Mouse (Mus musculus) forebrain, embryonic 16.5 days (tissue): ENCODE measurements around the gene Gm27021. TPM values are rescaled to one million over a fixed set of nuclear protein-coding genes. Genes with fewer than 3 reads are reported as not detected.

Experiments used
- ATAC-seq: fragments of 200-750 bp; cut with Nextera tagmentation; 2 replicates; pipeline ENCODE4 v1.8.0; 2017; ENCODE audit warnings: mild to moderate bottlenecking, moderate library complexity
- H3K27ac ChIP-seq: fragments of 300-500 bp; sonication (generic); 2 replicates; pipeline ENCODE4 v1.5.1; 2014; ENCODE audit warnings: low read length, control low read depth
- H3K27me3 ChIP-seq: fragments of 300-500 bp; sonication (generic); replicated peaks from 2 replicates; pipeline ENCODE4 v1.6.1; 2014; ENCODE audit warnings: low read length; ENCODE audit not compliant: control insufficient read depth, insufficient read depth
- H3K36me3 ChIP-seq: fragments of 300-500 bp; sonication (generic); 2 replicates; pipeline ENCODE4 v1.6.1; 2014; ENCODE audit not compliant: control insufficient read depth, insufficient read depth
- H3K4me1 ChIP-seq: fragments of 300-500 bp; sonication (generic); replicated peaks from 2 replicates; pipeline ENCODE4 v1.6.1; 2014; ENCODE audit warnings: low read length; ENCODE audit not compliant: control insufficient read depth, insufficient read depth
- H3K4me2 ChIP-seq: fragments of 300-500 bp; sonication (generic); 2 replicates; pipeline ENCODE4 v1.6.1; 2014; ENCODE audit warnings: mild to moderate bottlenecking, low read length, control low read depth
- H3K4me3 ChIP-seq: fragments of 300-500 bp; sonication (generic); replicated peaks from 2 replicates; pipeline ENCODE4 v1.5.1; 2014; ENCODE audit warnings: mild to moderate bottlenecking, low read length, control low read depth
- H3K9ac ChIP-seq: fragments of 300-500 bp; sonication (generic); replicated peaks from 2 replicates; pipeline ENCODE4 v1.6.1; 2014; ENCODE audit warnings: low read depth, low read length, control low read depth
- H3K9me3 ChIP-seq: fragments of 300-500 bp; sonication (generic); 2 replicates; pipeline ENCODE4 v1.6.1; 2016; ENCODE audit warnings: low read length; ENCODE audit not compliant: control insufficient read depth
- WGBS: fragments of 180-500 bp; shearing (Covaris S2); extraction: QIAGEN DNeasy Blood & Tissue Kit; methylation state at CpG from one replicate; pipeline ENCODE4 v1.1.7; 2014; 5-methylcytosine and 5-hydroxymethylcytosine counted together
- polyA plus RNA-seq: library from polyadenylated mRNA; unstranded; fragments of >200 nt; fragmentation: Nextera tagmentation; extraction: Ambion mirVana; gene quantifications from 2 replicates; pipeline ENCODE4 v1.2.1, GENCODE M21; 2015

Gene Gm27021
- polyA plus RNA-seq, 1 experiment from 2014 or later, result 5.5 TPM

GRCm38 (mm10) chr8:120581811-120582210 lies 86.1 kb downstream of the Gm27021 start:
- 0 out of 2 replicates have a peak, but pooled peaks cover 2% of the 10 kb centered on the region for H3K4me1 ChIP-seq
- no peak overlapping the region for H3K4me3 ChIP-seq
- ATAC-seq, result no peak
- no peaks in the 10 kb centered on the region for H3K9me3 ChIP-seq
- 87% methylated on average over 8 of the region's 8 CpGs for WGBS
- H3K27ac ChIP-seq, result no peak overlapping the region
- H3K36me3 ChIP-seq, result peaks cover 19% of the 10 kb centered on the region; the same call in 1 of the 2 replicates
- H3K4me2 ChIP-seq, result no peak overlapping the region
- no peaks in the 10 kb centered on the region for H3K27me3 ChIP-seq
- no peak overlapping the region for H3K9ac ChIP-seq

GRCm38 (mm10) chr8:120581329-120581728 lies 86.5 kb downstream of the Gm27021 start:
- H3K4me3 ChIP-seq, result no peak overlapping the region
- 0 out of 2 replicates have a peak, but pooled peaks cover 2% of the 10 kb centered on the region for H3K4me1 ChIP-seq
- 85% methylated on average over 12 of the region's 12 CpGs for WGBS
- H3K36me3 ChIP-seq, result peaks cover 24% of the 10 kb centered on the region; the same call in 1 of the 2 replicates
- ATAC-seq, result no peak
- no peaks in the 10 kb centered on the region for H3K9me3 ChIP-seq
- H3K4me2 ChIP-seq, result no peak overlapping the region
- no peak overlapping the region for H3K27ac ChIP-seq
- no peaks in the 10 kb centered on the region for H3K27me3 ChIP-seq
- H3K9ac ChIP-seq, result no peak overlapping the region

GRCm38 (mm10) chr8:120580336-120581000 lies 87.4 kb downstream of the Gm27021 start:
- peaks cover 30% of the 10 kb centered on the region; the same call in 1 of the 2 replicates for H3K36me3 ChIP-seq
- no peaks in the 10 kb centered on the region for H3K27me3 ChIP-seq
- WGBS, result 76% methylated on average over 8 of the region's 8 CpGs
- 0 out of 2 replicates have a peak, but pooled peaks cover 2% of the 10 kb centered on the region for H3K4me1 ChIP-seq
- ATAC-seq, result no peak
- H3K4me2 ChIP-seq, result no peak overlapping the region
- no peak overlapping the region for H3K27ac ChIP-seq
- no peak overlapping the region for H3K4me3 ChIP-seq
- H3K9me3 ChIP-seq, result no peaks in the 10 kb centered on the region
- no peak overlapping the region for H3K9ac ChIP-seq

DNA sequence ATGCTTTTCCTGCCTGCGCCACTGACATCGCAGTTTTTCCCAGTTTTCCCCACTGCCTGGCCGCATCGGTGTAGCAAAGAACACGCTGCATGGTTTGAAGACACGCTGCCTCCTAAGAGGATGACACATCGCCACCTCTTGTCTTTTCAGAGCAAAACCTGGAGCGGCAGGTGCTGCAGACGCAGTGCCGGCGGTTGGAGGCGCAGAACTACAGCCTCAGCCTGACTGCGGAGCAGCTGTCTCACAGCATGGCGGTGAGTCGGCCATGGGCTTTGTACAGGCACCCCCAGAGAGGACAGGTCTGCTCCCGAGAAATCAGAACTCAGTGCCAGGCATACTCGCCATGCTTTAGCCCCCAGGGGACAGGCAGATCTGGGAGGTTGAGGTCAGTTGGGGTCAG lies 90.1 kb downstream of the Gm27021 start:
- no peak overlapping the region for H3K27ac ChIP-seq
- 0 out of 2 replicates have a peak, but pooled peaks cover 2% of the 10 kb centered on the region for H3K4me1 ChIP-seq
- ATAC-seq, result no peak
- no peak overlapping the region for H3K4me3 ChIP-seq
- no peak overlapping the region for H3K4me2 ChIP-seq
- H3K27me3 ChIP-seq, result no peaks in the 10 kb centered on the region
- H3K9me3 ChIP-seq, result no peaks in the 10 kb centered on the region
- WGBS, result 86% methylated on average over 17 of the region's 17 CpGs
- H3K9ac ChIP-seq, result no peak overlapping the region
- peaks cover 54% of the 10 kb centered on the region for H3K36me3 ChIP-seq

DNA sequence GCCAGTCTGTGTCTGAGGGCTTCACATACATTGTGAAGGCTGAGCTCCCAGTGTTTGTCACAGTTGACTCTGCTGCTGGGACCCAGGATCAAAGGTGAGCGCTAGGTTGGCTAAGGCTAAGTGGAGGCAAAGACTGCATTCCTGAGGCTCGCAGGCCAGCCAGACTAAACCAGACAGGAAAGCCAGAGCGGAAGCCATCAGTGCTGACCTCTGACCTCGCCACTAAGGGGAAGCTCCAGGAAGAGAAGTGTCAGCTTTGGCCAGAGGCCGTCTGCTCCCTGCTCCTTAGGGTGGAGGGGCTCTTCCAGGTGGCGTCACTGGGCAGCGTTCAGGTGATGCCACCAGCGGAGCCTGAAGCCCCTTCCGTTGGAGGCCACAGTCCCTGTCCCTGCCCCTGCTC lies 92.1 kb downstream of the Gm27021 start:
- 75% methylated on average over 9 of the region's 9 CpGs for WGBS
- Histone ChIP-seq H3K4me3 (no peak overlapping the region), H3K4me1 (0 out of 2 replicates have a peak, but pooled peaks cover under 1% of the 10 kb centered on the region), H3K9ac (no peak overlapping the region), H3K9me3 (no peaks in the 10 kb centered on the region), H3K27ac (no peak overlapping the region), H3K36me3 (peaks cover 69% of the 10 kb centered on the region), H3K27me3 (no peaks in the 10 kb centered on the region), H3K4me2 (no peak overlapping the region)
- no peak for ATAC-seq

DNA sequence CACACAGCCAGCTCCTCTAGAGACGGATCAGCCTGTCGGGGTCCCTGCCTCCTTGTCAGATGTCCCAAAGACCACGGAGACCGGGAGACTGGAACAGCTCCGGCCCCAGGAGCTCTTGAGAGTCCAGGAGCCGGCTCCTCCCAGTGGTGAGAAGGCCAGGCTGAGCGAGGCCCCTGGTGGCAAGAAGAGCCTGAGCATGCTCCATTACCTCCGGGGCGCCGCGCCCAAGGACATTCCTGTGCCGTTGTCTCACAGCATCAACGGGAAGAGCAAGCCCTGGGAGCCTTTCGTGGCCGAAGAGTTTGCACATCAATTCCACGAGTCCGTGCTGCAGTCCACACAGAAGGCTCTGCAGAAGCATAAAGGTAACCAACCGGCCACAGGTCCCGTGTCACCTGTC lies 92.9 kb downstream of the Gm27021 start:
- no peak for ATAC-seq
- 77% methylated on average over 19 of the region's 19 CpGs for WGBS
- Histone ChIP-seq H3K36me3 (peaks cover 66% of the 10 kb centered on the region), H3K27ac (no peak overlapping the region), H3K9ac (no peak overlapping the region), H3K4me1 (peaks cover 3% of the 10 kb centered on the region), H3K27me3 (no peaks in the 10 kb centered on the region), H3K4me3 (no peak overlapping the region), H3K4me2 (no peak overlapping the region), H3K9me3 (no peaks in the 10 kb centered on the region)

DNA sequence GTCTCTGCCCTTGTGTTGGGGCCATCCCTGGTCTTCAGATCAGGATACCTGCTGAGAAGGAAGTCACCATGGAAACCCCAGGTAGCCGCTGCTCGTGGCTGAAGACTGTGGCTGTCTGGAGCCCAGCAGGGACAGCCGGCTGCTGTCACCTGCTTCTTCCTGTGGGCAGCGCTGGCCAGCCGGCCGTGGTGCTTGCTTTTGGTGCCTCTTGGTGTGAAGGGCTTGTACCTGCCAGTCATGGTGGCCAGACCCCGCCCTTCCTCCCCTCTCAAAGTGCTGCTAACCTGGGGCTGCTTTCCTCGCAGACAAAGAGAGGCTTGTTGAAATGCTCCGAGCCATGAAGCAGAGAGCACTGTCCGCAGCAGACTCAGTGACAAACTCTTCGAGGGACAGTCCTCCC lies 94.0 kb downstream of the Gm27021 start:
- Histone ChIP-seq H3K4me1 (peaks cover 3% of the 10 kb centered on the region), H3K4me2 (no peak overlapping the region), H3K9ac (no peak overlapping the region), H3K9me3 (no peaks in the 10 kb centered on the region), H3K36me3 (peaks cover 68% of the 10 kb centered on the region), H3K27me3 (no peaks in the 10 kb centered on the region), H3K4me3 (no peak overlapping the region), H3K27ac (no peak overlapping the region)
- 66% methylated on average over 11 of the region's 11 CpGs for WGBS
- ATAC-seq, result no peak

GRCm38 (mm10) chr8:120572534-120572933 lies 95.3 kb downstream of the Gm27021 start:
- H3K36me3 ChIP-seq, result peaks cover 74% of the 10 kb centered on the region
- H3K4me3 ChIP-seq, result no peak overlapping the region
- H3K27ac ChIP-seq, result no peak overlapping the region
- no peak overlapping the region for H3K9ac ChIP-seq
- H3K4me2 ChIP-seq, result no peak overlapping the region
- H3K4me1 ChIP-seq, result peaks cover 3% of the 10 kb centered on the region
- no peaks in the 10 kb centered on the region for H3K9me3 ChIP-seq
- 75% methylated on average over 21 of the region's 21 CpGs for WGBS
- no peak for ATAC-seq
- H3K27me3 ChIP-seq, result no peaks in the 10 kb centered on the region

DNA sequence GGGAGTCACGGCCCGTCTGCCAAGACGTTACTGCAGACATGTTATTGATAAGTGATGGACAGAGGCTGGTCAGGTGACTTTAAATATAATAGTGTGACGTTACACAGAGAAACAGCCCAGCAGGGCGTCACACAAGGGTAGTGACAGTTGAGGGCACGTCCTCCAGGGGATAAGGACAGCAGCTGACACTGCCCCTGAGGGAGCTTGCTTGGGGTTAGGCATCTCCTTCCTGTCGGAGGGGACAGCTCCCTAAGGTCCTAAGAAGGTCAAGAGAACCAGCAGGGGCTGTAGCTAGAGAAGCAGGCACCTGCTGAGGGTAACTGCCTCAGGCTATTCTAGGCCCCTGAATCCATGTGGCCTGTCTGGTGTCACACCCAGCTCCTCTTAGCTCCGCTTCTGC lies 96.3 kb downstream of the Gm27021 start:
- 82% methylated on average over 8 of the region's 8 CpGs for WGBS
- H3K27ac ChIP-seq, result no peak overlapping the region

More for the DNA sequence above, 96.3 kb downstream of the Gm27021 start:
- ATAC-seq, result no peak
- Histone ChIP-seq H3K36me3 (peaks cover 70% of the 10 kb centered on the region), H3K9me3 (no peaks in the 10 kb centered on the region), H3K4me2 (no peak overlapping the region), H3K4me3 (no peak overlapping the region), H3K27me3 (no peaks in the 10 kb centered on the region), H3K4me1 (peaks cover 7% of the 10 kb centered on the region), H3K9ac (no peak overlapping the region)
